Mouse (Mus musculus) adrenal gland, postnatal 4 days (tissue): ENCODE results near the gene Pik3cd. TPM values are rescaled to one million over a fixed set of nuclear protein-coding genes. Genes with fewer than 3 reads are reported as not detected.
"Not testable (repeated sequence)": the region's sequence is repeated elsewhere in the genome, so short reads cannot be mapped to it uniquely, and the experiment has no call there.

Experiments
- DNase-seq, 2 experiments: peaks; one replicate each; pipeline ENCODE4 v3.0.0; 2021 to 2022; ENCODE audit warnings: low spot score in 2 of 2, mixed read lengths in 2 of 2
- total RNA-seq, 2 experiments: library from RNA; stranded (reverse); gene quantifications; 2 replicates each; pipeline ENCODE4 v1.2.3; 2021

The Pik3cd gene
- total RNA-seq, 2 experiments from 2014 or later, result 6.8 to 8.0 TPM

GRCm38 (mm10) chr4:149654232-149654631 lies 48.1 kb downstream of the Pik3cd start:
- DNase-seq, result no peak

- peak; percentile 71 for DNase-seq
These were observed 51.7 kb downstream of the Pik3cd start for GRCm38 (mm10) chr4:149650493-149651193.

- no peak for DNase-seq
These were observed 54.2 kb downstream of the Pik3cd start for GRCm38 (mm10) chr4:149648031-149648805.

DNA sequence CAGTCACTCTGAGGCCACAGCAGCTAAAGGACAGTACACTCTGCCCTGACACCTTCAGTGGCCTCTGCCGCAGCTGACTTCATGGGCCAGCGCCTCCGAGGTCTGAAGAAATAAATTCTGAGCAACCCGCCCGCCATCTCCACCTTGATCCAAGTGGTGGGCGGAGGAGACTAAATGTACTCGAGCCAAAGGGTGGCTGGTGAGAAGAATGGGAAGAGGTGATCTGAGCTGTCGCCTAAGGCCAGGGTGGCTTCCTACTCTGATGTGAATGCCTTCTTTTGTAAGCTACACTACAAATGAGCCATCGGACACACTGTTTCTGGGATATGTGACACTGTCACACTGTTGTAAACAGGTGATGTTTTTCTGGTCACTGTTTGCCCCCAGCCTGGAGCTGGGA lies 56.6 kb downstream of the Pik3cd start:
- no peak for DNase-seq

- no peak for DNase-seq
These were observed 60.4 kb downstream of the Pik3cd start for GRCm38 (mm10) chr4:149641956-149642355.

DNA sequence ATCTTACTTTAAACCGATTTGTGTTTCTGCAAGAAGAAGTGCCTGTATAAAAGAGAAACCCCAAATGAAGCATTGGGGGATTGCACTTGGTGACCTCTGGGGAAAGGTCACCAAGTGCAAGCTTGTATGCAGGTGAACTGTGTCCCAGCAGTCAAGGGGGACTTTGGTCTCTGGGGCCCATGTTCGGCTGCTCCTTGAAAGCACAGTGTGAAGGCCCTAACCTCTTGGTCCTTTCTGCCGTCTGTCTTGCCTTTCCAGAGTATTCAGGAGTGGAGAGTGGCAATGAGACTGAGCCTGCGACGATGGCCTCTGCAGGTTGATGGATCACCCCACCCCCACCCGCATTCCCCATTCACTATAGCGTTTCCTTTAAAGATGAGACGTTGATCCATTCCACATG lies 61.0 kb downstream of the Pik3cd start:
- no peak for DNase-seq

- DNase-seq, result no peak
These were observed 61.5 kb downstream of the Pik3cd start for GRCm38 (mm10) chr4:149640831-149641230.

DNA sequence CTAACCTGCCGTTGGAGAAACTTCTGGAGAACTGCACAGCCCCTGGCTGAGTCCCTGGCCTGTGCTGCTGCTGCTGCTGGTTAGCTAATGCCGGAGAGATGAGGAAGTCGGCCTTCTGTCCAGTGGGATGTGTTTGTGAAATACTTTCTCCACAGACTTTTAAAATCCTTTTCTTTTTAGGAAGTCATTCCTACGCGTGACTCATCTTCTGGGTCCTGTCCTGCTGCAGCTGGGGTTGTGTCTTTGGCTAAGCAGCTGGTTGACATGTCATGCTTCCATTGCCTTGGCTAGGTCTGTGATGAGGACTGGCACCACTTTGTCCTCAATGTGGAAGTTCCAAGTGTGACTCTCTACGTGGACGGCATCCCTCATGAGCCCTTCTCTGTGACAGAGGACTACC lies 64.4 kb downstream of the Pik3cd start:
- no peak for DNase-seq

GRCm38 (mm10) chr4:149635915-149636415 lies 66.4 kb downstream of the Pik3cd start:
- DNase-seq, result no peak

DNA sequence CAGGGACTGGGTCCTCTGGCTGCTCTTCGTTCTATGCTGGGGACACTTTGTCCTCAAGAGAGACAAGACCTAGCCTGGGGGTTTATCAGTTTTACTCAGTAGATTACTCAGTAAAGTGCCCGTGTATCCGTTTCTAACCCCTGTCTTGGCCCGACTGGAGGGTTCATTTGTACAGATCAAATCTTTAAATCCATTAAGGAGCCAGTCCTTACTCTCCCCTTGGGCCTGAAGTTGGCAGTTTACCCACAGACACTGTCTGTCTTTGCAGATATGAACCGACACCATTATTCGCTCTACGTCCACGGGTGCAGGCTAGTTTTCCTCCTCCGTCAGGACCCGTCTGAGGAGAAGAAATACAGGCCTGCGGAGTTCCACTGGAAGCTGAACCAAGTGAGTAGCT lies 67.4 kb downstream of the Pik3cd start:
- DNase-seq, result no peak

GRCm38 (mm10) chr4:149634157-149634556 lies 68.2 kb downstream of the Pik3cd start:
- no peak for DNase-seq

GRCm38 (mm10) chr4:149632670-149633307 lies 69.6 kb downstream of the Pik3cd start:
- DNase-seq, result no peak

GRCm38 (mm10) chr4:149628810-149629209 lies 73.6 kb downstream of the Pik3cd start:
- no peak for DNase-seq

- DNase-seq, result no peak
These were observed 74.0 kb downstream of the Pik3cd start for GRCm38 (mm10) chr4:149628372-149628771.

- no peak for DNase-seq
These were observed 75.6 kb downstream of the Pik3cd start for GRCm38 (mm10) chr4:149626809-149627208.

DNA sequence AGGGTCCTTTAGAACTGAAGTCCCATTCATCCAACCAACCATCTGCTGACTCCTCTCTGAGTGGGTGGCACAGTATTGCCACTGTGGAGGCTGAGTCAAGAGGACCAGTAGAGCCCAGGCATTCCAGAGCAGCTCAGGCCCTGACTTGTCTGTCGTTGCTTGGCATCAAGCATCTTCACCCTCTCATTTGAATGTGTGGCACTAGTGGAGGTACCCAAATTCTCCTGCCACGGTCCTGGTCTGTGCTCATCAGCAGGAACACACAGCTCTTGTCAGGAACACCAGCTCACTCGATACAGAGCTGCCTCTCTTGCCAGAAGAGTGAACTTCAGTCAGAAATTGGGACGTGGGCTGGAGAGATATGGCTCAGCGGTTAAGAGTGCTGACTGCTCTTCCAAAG lies 78.7 kb downstream of the Pik3cd start:
- DNase-seq, result no peak

DNA sequence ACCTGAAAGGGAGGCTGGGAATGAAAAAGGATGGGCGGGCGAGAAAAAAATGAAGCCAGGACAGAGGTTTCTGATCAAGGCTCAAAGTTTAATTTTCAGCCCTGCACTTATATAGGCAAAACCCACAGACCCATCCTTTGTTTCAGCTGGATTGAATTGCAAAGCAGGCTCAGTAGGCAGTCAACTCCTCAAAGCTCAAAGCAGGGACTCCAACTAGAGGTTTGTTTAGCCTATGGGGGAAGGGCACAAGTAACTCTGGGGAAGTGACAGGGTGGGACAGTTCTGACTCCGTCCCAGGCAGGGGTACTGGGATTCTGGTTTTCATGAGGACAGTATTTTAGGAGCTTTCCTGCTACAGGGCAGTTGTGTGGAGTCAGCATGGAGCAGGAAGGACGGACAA lies 81.1 kb downstream of the Pik3cd start:
- DNase-seq, result no peak

DNA sequence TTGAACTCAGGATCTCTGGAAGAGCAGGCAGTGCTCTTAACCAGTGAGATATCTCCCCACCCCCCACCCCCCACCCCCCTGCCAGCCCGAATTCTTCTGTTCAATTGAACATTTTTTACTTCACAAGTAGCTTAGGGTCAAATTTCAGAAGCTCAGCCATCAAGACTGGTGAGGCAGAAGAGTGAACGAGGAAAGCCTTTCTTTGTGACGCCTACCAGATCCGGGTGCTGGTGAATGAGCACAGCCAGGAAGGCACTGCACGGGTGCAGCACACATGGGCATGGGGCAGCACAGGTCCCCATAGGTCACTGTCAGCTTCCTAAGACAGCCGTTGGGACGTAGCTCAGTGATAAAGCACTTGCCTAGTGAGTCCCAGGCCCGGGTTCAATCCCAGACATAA lies 82.4 kb downstream of the Pik3cd start:
- no peak for DNase-seq

- not testable (repeated sequence) for DNase-seq
These were observed 85.4 kb downstream of the Pik3cd start for GRCm38 (mm10) chr4:149616999-149617398.

DNA sequence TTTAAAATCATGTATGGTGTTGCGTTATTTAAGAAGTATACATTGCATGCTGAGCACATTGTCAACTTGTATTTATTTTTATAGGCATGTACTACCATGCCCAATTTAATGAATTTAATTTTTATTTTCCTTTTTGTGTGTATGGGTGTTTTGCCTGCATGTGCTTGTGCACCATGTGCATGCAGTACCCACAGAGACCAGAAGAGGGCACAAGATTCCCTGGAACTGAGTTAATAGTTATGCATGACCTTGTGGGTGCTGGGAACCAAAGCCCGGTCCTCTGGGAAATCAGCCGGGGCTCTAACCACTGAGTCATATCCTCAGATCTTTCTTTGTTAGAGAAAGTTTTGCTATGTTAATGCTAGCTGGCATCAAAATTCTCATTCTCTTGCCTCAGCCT lies 87.5 kb downstream of the Pik3cd start:
- DNase-seq, result no peak

DNA sequence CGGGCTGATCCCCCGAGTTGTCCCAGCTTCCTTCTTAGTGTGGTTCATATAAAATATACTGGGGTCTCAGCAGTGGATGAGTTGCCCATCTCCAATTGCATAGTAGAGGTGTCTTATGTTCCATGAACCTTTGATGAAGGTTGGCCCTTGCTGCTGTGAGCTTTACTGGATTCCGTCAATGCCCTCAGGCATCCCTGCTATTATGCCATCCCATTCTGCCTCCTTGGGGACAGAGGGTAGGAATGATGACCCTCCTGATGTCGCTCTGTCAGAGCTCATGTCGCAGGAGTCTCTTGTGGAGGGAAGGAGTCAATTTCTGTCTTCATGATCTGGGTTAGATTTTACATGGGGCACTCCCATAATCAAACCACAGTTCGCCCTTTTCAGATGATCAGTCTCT lies 88.9 kb downstream of the Pik3cd start:
- DNase-seq, result not testable (repeated sequence)
